Mouse (Mus musculus) embryonic fibroblast, embryonic 13.5 days (primary cell): ENCODE results near the gene Ntn5.

ENCODE experiments used
- CTCF ChIP-seq: IDR thresholded peaks from 2 replicates; pipeline ENCODE4 v1.5.1; 2011; ENCODE audit warnings: mild to moderate bottlenecking, control low read depth, low read length, moderate library complexity, borderline replicate concordance; ENCODE audit not compliant: insufficient read depth
- POLR2A ChIP-seq: IDR thresholded peaks from 2 replicates; pipeline ENCODE4 v1.6.1; 2011; ENCODE audit warnings: low read depth, mild to moderate bottlenecking, control low read depth, low read length, moderate library complexity

- peak; percentile 49; the same call in 1 of the 2 replicates for TF ChIP-seq CTCF
- no peak for TF ChIP-seq POLR2A
Measured at GRCm38 (mm10) chr7:45742338-45742737, 58.5 kb downstream of the Ntn5 start.
